Mouse (Mus musculus) urinary bladder, adult 18-20 months (tissue): Measurements from ENCODE around the gene Ppp3ca.

ENCODE experiments used
- DNase-seq, 2 experiments: peaks; one replicate each; pipeline ENCODE4 v3.0.0; 2022; ENCODE audit warnings: low spot score in 2 of 2, mixed read lengths in 2 of 2

Ppp3ca gene

GRCm38 (mm10) chr3:136905577-136905976, 235.7 kb downstream of the Ppp3ca start:
- DNase-seq = no peak

- no peak for DNase-seq
These were observed 239.6 kb downstream of the Ppp3ca start for GRCm38 (mm10) chr3:136909534-136909933.

GRCm38 (mm10) chr3:136911276-136911675, 241.4 kb downstream of the Ppp3ca start:
- no peak for DNase-seq

- DNase-seq = no peak
These were observed 247.2 kb downstream of the Ppp3ca start for GRCm38 (mm10) chr3:136917080-136917479.

- DNase-seq = no peak
These were observed 263.1 kb downstream of the Ppp3ca start for GRCm38 (mm10) chr3:136933071-136933470.

DNA sequence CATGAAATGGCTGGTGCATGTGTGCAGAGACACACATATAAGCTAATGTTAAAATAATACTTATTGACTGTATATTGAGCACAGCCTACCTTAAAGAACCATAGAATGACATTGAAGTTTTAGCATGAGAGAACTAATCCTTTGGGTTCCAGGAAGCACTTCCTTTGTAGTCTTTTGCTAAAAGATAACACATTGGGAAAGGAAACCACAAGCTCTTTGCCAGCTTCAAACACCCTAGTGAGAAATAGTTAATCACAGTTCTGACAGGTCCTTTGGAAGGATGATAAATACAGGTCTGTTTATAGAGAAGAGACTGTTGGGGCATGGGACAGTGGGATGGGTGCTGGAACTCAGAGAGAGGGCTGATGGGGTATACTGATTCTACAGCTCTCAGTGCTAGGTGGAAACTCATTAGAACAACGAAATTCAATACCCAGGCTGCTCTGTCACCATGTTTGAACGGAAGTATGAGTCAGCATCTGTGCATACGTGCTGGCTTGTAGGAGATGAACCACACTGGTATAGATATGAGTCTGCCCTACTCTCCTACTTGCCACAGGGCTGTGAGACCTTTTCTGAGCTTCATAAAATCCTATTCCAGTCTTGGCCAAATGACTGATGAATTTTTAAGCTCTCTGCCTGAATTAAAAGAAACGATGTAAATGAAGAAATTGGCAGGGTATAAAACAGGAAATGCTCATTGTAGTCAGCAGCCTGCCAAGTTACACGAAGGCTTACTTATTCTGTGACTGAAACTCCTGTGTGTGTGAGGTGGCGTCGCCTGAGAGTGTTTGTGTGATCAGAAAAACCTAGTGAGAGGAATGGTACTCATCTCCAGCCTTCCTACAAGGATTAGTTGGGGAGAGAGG, 271.0 kb downstream of the Ppp3ca start:
- no peak for DNase-seq

DNA sequence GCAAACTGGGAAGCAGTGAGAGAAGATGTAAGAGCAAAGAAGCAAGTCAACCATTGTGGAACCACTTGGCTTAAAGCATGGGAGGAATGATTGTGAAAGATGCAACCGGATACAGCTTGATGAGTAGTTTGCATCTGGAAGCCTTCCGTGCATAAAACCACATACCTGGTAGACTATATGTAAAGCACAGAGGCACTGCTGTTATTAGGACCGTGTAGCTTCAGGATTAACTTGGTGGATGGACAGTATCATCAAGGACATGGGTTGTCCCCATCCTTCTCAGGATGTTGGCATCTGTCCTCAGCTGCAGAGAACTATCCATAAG, 271.6 kb downstream of the Ppp3ca start:
- no peak for DNase-seq

DNA sequence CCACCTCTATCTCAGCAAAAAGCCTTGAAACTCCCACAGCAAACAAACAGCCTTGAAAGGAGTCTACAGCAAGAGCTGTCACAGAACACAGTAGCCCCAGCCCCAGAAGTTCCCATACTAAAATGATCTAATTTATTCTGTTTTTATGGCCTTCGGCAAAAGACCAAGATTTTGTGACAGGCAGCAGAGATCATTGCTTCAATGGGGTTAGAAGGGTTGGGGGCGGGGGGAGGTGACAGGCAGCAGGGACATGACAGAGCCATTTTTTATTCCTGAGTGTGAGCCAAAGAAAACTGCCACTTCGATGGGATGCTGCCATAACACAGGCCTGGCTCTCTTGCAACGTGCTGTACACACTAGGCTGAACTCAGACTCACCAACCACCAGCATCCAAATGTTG, 275.6 kb downstream of the Ppp3ca start:
- DNase-seq = no peak

DNA sequence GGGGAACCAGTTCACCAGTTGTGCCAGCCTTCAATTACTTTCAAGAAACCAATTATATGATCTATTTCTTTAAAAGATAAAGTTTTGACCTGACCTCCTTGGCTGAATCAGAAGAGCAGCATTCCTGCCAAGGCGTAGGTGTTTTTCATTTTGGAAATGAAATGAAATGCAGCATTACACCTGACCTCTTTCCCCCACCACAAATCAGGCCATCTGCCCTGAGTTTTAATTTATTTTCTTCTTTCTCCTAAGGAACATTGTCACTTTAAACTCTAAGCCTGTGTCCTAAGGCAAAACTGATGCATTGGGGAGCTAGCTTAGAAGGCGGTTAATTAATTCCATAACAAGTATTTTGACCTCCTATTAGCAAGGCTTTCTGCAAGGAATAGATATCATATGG, 276.7 kb downstream of the Ppp3ca start:
- no peak for DNase-seq

- DNase-seq = no peak
These were observed 278.2 kb downstream of the Ppp3ca start for GRCm38 (mm10) chr3:136948142-136948541.

GRCm38 (mm10) chr3:136951792-136952191, 281.9 kb downstream of the Ppp3ca start:
- no peak for DNase-seq

- DNase-seq = no peak
These were observed 282.9 kb downstream of the Ppp3ca start for GRCm38 (mm10) chr3:136952822-136953221.

DNA sequence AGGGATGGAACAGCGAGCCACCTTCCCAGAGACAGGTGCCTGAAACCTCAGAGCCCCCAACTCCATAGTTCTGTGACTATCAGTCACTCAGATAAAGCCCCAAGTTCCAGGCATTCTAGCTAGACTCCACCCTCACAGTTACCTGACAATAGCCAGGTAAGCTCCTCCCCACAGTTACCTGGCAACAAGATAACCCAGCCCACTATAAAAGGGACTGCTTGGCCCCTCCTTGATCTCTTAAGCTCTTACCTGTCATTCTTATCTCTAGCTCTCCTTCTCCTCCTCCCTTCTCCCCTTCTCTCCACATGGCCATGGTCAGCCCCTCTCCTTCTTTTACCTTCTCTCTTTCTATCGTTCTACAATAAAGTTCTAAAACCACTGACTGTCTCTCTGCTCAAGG, 285.1 kb downstream of the Ppp3ca start:
- no peak for DNase-seq

GRCm38 (mm10) chr3:136960314-136960713, 290.4 kb downstream of the Ppp3ca start:
- no peak for DNase-seq

DNA sequence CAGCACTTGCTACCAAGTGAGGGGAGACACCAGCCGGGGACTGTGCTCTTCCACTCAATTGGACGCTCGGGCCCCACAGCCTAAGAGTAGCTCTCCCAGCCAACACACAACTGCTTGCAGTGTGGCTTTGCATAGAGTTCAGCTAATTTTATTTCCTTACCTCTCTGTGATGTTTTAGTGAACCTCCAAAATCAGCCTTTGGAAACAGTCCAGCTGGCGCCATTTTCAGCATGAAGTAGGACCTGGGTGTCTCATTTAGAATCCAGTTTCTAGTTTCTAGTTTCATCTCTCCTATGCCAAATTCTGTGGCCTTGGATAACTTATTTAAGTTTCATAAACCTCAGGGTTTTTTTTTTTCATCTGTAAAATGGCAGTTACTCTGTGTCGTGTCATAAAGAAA, 296.9 kb downstream of the Ppp3ca start:
- no peak for DNase-seq

DNA sequence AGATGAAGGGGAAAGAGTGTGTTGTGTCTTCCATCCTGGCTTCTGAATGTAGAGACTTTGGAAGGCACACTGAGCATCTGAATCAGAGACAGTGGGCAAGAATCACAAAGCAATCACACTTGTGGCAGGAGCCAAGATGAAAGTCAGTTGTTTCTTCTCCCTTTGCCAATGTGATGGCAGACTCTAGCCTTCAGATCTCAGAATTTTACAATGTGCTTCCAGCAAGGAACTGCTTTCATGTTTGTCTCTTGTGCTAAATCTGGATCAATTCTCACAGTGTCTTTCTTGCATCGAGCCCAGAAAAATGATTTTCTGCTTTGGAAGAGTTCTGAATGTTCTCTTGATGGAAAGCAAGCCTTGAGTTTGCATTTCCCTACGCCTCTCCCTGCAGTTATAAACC, 297.6 kb downstream of the Ppp3ca start:
- DNase-seq = no peak

- no peak for DNase-seq
These were observed 299.9 kb downstream of the Ppp3ca start for GRCm38 (mm10) chr3:136969796-136970195.

- DNase-seq = no peak
These were observed 307.9 kb downstream of the Ppp3ca start for GRCm38 (mm10) chr3:136977859-136978258.

GRCm38 (mm10) chr3:136980915-136981588, 311.1 kb downstream of the Ppp3ca start:
- no peak for DNase-seq

DNA sequence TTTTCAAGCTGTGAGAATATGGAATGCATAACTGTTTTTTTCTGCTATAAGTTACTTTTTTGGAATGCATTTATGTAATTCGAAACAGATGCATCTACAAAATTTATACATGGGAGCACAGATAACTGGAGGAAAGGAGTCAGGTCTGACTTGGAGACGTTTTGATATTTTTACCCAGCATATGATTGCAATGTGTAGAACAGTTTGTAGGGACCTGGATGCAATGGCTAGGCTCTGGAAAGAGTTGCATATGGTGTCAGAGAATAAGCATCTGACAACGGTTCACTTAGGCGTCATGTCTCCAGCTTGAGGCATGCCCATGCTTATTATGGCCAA, 311.6 kb downstream of the Ppp3ca start:
- DNase-seq = no peak

DNA sequence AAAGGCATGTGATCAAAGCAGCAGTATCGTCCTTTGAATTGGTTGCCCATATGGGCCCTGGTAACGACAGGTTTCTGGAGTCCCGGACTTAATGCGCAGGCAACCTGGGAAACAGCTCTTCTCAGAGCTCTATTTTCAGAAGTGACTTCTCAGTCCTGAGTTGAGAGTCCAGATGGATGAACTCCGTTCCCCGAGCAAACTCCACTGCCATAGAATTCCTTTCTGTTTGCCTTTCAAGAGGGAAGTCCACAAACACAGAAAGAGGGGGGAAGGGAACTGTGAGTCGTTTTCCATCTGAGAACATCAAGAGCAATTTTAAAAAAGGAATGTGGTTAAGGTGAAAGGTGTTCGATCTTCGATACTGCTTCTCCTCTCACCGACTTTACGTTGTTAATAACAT, 312.1 kb downstream of the Ppp3ca start:
- DNase-seq = no peak

DNA sequence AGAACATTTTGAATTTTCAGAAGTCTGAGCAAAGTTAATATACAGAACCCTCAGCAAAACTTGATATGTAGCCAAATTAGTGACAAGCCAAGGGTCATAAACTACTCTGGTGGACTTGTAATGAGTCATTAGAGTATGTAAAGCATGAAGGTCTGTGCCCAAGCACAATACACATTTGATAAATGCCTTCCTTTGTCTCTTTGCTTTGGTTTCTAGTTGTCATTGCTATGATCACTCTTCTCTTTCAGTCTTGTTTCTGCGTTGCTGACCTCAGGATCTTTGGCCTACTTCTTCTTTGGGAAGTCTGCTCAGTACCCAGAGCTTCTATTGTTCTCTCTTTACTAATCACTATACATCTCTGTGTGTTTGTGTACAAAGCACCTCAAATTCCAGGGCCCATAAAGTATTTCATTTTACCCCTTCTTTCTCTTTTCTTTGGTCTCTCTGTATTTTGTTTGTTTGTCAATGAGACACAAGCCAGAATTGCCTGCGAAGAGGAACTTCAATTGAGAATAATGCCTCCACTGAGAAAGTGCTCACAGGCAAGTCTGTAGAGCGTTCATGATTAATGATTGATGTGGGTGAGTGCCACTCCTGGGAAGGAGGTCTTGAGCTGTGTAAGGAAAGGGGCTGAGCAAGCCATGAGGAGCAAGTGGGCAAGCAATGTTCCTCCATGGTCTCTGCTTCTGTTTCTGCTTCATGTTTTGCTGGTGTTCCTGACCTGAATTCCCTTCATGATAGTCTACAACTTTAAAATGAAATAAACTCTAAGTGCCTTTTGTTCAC, 316.4 kb downstream of the Ppp3ca start:
- DNase-seq = no peak
